Mouse (Mus musculus): ENCODE measurements around the gene 2310046K23Rik.

GRCm38 (mm10) chr3:92572514-92573155 lies 38.3 kb upstream of the 2310046K23Rik start:
- TF ChIP-seq POLR2A (IDR thresholded peaks at IDR 0.05; ENCODE audit: control insufficient read depth in 1 of 2, insufficient read depth in 1 of 2, low read depth in 1 of 2, low read length in 2 of 2, poor library complexity in 1 of 2) (no peak), SIN3A (IDR thresholded peaks at IDR 0.05; ENCODE audit: low read length) (no peak), MEF2A (IDR thresholded peaks at IDR 0.05; ENCODE audit: extremely low read depth, insufficient replicate concordance, low read depth, low read length, poor library complexity, severe bottlenecking) (no peak), EP300 (IDR thresholded peaks at IDR 0.05; ENCODE audit: low read depth in 1 of 2, low read length in 2 of 2) (no peak), SMC3 (IDR thresholded peaks at IDR 0.05; ENCODE audit: low read depth, low read length) (no peak)

All from MEL (cell line).